Mouse (Mus musculus) limb, embryonic 11.5 days (tissue): ENCODE results near the gene Tbr1. TPM values are rescaled to one million over a fixed set of nuclear protein-coding genes. Genes with fewer than 3 reads are reported as not detected.

Experiments used
- ATAC-seq: fragments of 200-750 bp; cut with Nextera tagmentation; 2 replicates; pipeline ENCODE4 v1.8.0; 2017; ENCODE audit warnings: low read depth; ENCODE audit not compliant: insufficient number of reproducible peaks, low FRiP score, low TSS enrichment
- DNase-seq: peaks from one replicate; pipeline ENCODE4 v3.0.0-alpha.2; 2015; ENCODE audit warnings: low spot score
- H3K27ac ChIP-seq: fragments of 300-500 bp; sonication (generic); replicated peaks from 2 replicates; pipeline ENCODE4 v1.5.1; 2014; ENCODE audit warnings: low read depth, mild to moderate bottlenecking, low read length
- H3K27me3 ChIP-seq: fragments of 300-500 bp; sonication (generic); 2 replicates; pipeline ENCODE4 v1.6.1; 2014; ENCODE audit warnings: mild to moderate bottlenecking, low read length, mixed read lengths; ENCODE audit not compliant: control insufficient read depth, insufficient read depth
- H3K36me3 ChIP-seq: fragments of 300-500 bp; sonication (generic); 2 replicates; pipeline ENCODE4 v1.6.1; 2014; ENCODE audit warnings: mild to moderate bottlenecking, low read length, moderate library complexity, mixed read lengths; ENCODE audit not compliant: control insufficient read depth, insufficient read depth
- H3K4me1 ChIP-seq: fragments of 300-500 bp; sonication (generic); 2 replicates; pipeline ENCODE4 v1.6.1; 2014; ENCODE audit warnings: low read length, mixed read lengths; ENCODE audit not compliant: control insufficient read depth, insufficient read depth
- H3K4me2 ChIP-seq: fragments of 300-500 bp; sonication (generic); 2 replicates; pipeline ENCODE4 v1.6.1; 2014; ENCODE audit warnings: low read depth, mild to moderate bottlenecking, moderate library complexity; ENCODE audit not compliant: severe bottlenecking
- H3K4me3 ChIP-seq: fragments of 300-500 bp; sonication (generic); 2 replicates; pipeline ENCODE4 v1.5.1; 2014; ENCODE audit warnings: low read depth, low read length
- H3K9ac ChIP-seq: fragments of 300-500 bp; sonication (generic); 2 replicates; pipeline ENCODE4 v1.6.1; 2014; ENCODE audit warnings: mild to moderate bottlenecking, low read length
- H3K9me3 ChIP-seq: fragments of 300-500 bp; sonication (generic); 2 replicates; pipeline ENCODE4 v1.6.1; 2016; ENCODE audit warnings: low read length; ENCODE audit not compliant: control insufficient read depth
- WGBS: fragments of 180-500 bp; shearing (Covaris S2); extraction: QIAGEN DNeasy Blood & Tissue Kit; methylation state at CpG from one replicate; pipeline ENCODE4 v1.1.7; 2014; 5-methylcytosine and 5-hydroxymethylcytosine counted together
- polyA plus RNA-seq: library from polyadenylated mRNA; unstranded; fragments of >200 nt; fragmentation: Nextera tagmentation; extraction: Ambion mirVana; gene quantifications from 2 replicates; pipeline ENCODE4 v1.2.1, GENCODE M21; 2014

Gene Tbr1
- polyA plus RNA-seq, 1 experiment from 2014 or later: 0.08 TPM

GRCm38 (mm10) chr2:61813521-61813920 lies 10.8 kb downstream of the Tbr1 start:
- Histone ChIP-seq H3K4me3 (no peak overlapping the region), H3K9me3 (no peaks in the 10 kb centered on the region), H3K4me2 (no peak overlapping the region), H3K9ac (no peak overlapping the region), H3K36me3 (no peaks in the 10 kb centered on the region), H3K4me1 (no peaks in the 10 kb centered on the region), H3K27me3 (peaks cover 33% of the 10 kb centered on the region), H3K27ac (no peak overlapping the region)
- DNase-seq (no peak), ATAC-seq (no peak)
- 23% methylated on average over 1 of the region's 1 CpGs for WGBS

DNA sequence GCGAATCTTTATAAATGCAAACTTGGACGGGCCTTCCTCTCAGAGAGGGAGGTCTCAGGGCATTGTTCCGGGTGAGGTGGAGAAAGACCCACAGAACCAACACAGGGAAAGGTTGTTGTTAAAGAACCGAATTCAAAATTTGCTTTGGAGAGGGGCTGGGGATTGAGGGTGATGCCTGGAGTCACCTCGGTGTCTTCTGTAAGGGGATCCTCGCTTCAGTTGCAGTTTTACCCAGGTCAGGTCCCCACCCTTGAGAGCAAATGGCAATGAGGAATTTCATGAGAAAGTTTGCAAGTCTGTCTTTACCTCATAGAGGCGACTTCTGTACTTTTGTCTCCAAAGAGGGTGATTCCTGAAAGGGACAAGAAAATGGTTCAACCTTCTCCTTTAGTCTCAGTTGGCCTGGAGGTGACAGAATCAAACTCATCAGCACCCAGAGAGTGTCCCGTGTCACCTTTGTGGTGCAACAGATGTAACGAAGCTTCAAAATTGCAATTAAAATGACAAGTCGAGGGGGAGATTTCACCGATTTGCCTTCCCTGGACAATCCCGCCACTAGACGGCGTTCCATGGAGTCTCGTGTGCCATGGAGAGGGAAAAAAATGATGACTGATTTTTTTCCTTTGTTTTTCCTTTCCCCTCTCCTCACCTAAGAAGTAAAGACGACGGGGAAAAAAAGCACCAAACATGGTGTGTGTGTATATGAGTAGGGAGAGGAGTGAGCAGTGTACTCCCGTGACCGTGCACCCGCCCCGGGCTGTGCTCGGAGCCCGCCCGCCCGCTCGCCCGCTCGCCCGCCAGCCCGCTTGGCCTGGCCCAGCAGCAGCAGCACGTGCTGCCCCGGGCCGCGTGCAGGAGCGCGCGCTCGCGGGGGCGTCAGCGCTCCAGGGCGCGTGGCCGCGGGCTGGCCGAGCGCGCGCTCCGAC lies 12.1 kb downstream of the Tbr1 start:
- ATAC-seq (peak; percentile 77), DNase-seq (peak; percentile 72)
- Histone ChIP-seq H3K4me2 (peak overlapping the region; percentile 46), H3K36me3 (no peaks in the 10 kb centered on the region), H3K9ac (peak overlapping the region; percentile 56), H3K27me3 (peaks cover 29% of the 10 kb centered on the region), H3K9me3 (no peaks in the 10 kb centered on the region), H3K4me3 (peak overlapping the region; percentile 28), H3K4me1 (no peaks in the 10 kb centered on the region), H3K27ac (0 out of 2 replicates have a peak overlapping the region, but pooled peaks have one; percentile 36)
- WGBS: 1% methylated on average over 36 of the region's 50 CpGs

DNA sequence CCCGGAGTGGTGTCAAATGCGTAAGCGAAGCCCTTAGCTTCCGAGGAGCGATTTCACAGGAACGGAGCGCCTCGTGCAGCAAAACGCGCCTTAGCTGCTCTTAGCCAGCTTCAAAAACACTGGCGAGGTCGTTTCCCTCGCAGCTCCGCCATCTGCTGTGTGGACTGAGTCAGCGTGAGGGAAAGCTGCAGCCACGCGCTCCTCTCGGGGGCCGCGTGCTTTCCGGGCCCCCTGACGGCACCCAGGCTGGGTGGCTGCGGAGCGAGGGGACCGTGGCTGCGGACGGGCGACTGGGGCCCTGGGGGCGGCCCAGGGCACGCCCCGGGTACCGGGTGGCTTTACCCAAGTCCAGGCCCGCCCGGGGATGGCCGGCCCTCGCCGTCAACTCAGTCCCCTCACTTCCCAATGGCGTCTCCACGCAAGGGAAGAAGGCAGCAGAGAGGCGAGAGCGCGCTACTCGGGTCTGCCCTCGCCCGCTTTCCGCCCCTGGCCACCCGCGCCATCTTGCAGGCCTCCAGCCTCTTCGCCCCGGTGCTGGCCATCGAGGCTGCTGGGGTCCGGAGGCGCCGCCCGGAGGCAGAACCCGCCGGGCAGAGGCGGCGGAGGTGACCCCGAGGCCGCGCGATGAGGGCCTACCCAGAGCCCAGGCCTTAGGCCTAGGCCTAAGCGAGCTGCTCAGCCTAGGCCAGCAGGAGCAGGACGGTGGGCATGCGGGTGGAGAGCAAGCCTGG lies 13.0 kb downstream of the Tbr1 start:
- Histone ChIP-seq H3K9me3 (no peaks in the 10 kb centered on the region), H3K27me3 (peaks cover 21% of the 10 kb centered on the region), H3K4me3 (peak overlapping the region; percentile 28), H3K36me3 (no peaks in the 10 kb centered on the region), H3K4me1 (no peaks in the 10 kb centered on the region), H3K4me2 (peak overlapping the region; percentile 46), H3K9ac (peak overlapping the region; percentile 56), H3K27ac (0 out of 2 replicates have a peak overlapping the region, but pooled peaks have one; percentile 36)
- DNase-seq: peak; percentile 79
- WGBS: 6% methylated on average over 61 of the region's 66 CpGs
- peak; percentile 64 for ATAC-seq

GRCm38 (mm10) chr2:61818197-61818596 lies 15.5 kb downstream of the Tbr1 start:
- 82% methylated on average over 1 of the region's 1 CpGs for WGBS
- Histone ChIP-seq H3K4me3 (no peak overlapping the region), H3K9me3 (no peaks in the 10 kb centered on the region), H3K27me3 (peaks cover 10% of the 10 kb centered on the region), H3K4me2 (no peak overlapping the region), H3K36me3 (no peaks in the 10 kb centered on the region), H3K4me1 (no peaks in the 10 kb centered on the region), H3K27ac (no peak overlapping the region), H3K9ac (no peak overlapping the region)
- DNase-seq (no peak), ATAC-seq (no peak)

- no peak for DNase-seq
- H3K9ac ChIP-seq: no peak overlapping the region
- 74% methylated on average over 4 of the region's 4 CpGs for whole genome bisulfite sequencing
- H3K27ac ChIP-seq: no peak overlapping the region
- H3K4me2 ChIP-seq: no peak overlapping the region
- no peaks in the 10 kb centered on the region for H3K9me3 ChIP-seq
- H3K27me3 ChIP-seq: no peaks in the 10 kb centered on the region
- no peak overlapping the region for H3K4me3 ChIP-seq
- H3K36me3 ChIP-seq: no peaks in the 10 kb centered on the region
- H3K4me1 ChIP-seq: no peaks in the 10 kb centered on the region
- no peak for ATAC-seq
Measured at GRCm38 (mm10) chr2:61820203-61820602, 17.5 kb downstream of the Tbr1 start.

GRCm38 (mm10) chr2:61823426-61824140 lies 20.9 kb downstream of the Tbr1 start:
- Histone ChIP-seq H3K9me3 (no peaks in the 10 kb centered on the region), H3K4me2 (no peak overlapping the region), H3K4me3 (no peak overlapping the region), H3K27ac (no peak overlapping the region), H3K9ac (no peak overlapping the region), H3K4me1 (no peaks in the 10 kb centered on the region), H3K27me3 (no peaks in the 10 kb centered on the region), H3K36me3 (no peaks in the 10 kb centered on the region)
- DNase-seq (no peak), ATAC-seq (no peak)
- 83% methylated on average over 1 of the region's 1 CpGs for WGBS

DNA sequence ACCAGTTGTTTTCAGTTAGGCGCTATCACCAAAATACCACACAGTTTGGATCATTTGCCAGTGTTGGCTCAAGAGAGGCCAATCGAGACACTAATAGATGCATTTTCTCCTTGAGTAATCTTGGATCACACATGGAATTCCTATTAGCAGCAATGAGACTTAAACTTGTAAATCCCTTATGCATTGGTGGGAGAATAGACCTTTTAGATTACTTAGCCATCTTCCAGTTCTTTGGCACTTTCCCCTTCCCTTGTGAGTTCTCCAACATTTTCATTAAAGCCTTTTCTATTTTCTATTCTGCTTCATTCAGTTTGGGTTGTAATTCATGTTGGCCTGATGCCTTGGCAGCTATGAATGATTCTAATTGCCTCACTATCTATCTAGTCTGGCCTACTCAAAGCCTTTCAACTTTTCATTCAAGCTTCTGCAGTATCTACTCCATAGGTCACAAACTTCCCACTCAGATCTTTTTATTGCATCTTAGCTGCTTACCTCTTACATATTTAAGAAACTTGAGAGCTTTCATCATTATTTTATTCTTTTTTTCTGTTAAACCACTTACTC lies 34.6 kb downstream of the Tbr1 start:
- H3K4me2 ChIP-seq: no peak overlapping the region
- 86% methylated on average over 2 of the region's 2 CpGs for WGBS
- ATAC-seq: no peak

More for the DNA sequence above, 34.6 kb downstream of the Tbr1 start:
- Histone ChIP-seq H3K4me1 (no peaks in the 10 kb centered on the region), H3K9ac (no peak overlapping the region), H3K36me3 (no peaks in the 10 kb centered on the region), H3K27ac (no peak overlapping the region), H3K27me3 (no peaks in the 10 kb centered on the region), H3K9me3 (no peaks in the 10 kb centered on the region), H3K4me3 (no peak overlapping the region)
- no peak for DNase-seq
